8 mouse cellular contexts compared by ENCODE assay signal in the genomic region with DNA sequence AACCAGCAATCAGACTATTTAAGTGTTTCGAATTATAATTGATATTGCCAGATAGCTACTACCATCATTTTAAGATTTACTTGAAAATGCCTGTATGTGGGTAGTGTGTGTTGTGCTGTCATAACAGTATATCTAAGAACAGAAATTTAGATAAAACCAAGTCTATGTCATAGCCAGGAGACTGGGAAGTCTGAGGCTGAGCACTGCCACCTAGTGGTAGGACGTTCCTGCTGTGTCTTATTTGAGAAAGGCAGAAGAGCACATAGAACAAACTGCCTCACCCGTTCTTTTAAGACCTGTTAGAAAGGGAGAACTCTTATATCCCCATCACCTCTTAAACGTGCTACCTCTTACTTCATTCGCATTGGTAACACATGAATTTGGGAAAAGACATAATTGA.
DNase-seq lines count a peak whose midpoint lies in the region; ATAC-seq lines count a peak whose summit lies in the region.

No protein-coding gene starts in this region.

- no peak overlapping the region for H3K27ac ChIP-seq in limb, embryonic 11.5 days (replicated peaks; ENCODE audit: low read depth, low read length)
- H3K27ac ChIP-seq in midbrain, embryonic 15.5 days = no peak overlapping the region

- peak; percentile 48 to 53 for DNase-seq in urinary bladder, adult 18-20 months (ENCODE audit: low spot score in 2 of 2)
- DNase-seq in urinary bladder, adult 2 months (ENCODE audit: low spot score) = no peak
- DNase-seq in embryo, embryonic 10.5 days (ENCODE audit: low spot score) = peak; percentile 92
- DNase-seq in gastrocnemius, postnatal 4 days (ENCODE audit: low spot score in 2 of 2) = peak; percentile 53 to 81
- peak; percentile 53 to 83 for DNase-seq in kidney, adult 8-10 months
- peak; percentile 88 for DNase-seq in limb, embryonic 11.5 days (ENCODE audit: low spot score)
- peak; percentile 68 to 88 for DNase-seq in spleen, postnatal 10 days (ENCODE audit: low spot score in 2 of 2)

- H3K4me2 ChIP-seq in limb, embryonic 11.5 days (ENCODE audit: low read depth, severe bottlenecking) = no peak overlapping the region
- H3K4me2 ChIP-seq in midbrain, embryonic 15.5 days = no peak overlapping the region

- no peak for ATAC-seq in limb, embryonic 11.5 days (ENCODE audit: insufficient number of reproducible peaks, low FRiP score, low TSS enrichment, low read depth)
- ATAC-seq in midbrain, embryonic 15.5 days (replicated peaks) = peak; percentile 87

- no peaks in the 10 kb centered on the region for H3K27me3 ChIP-seq in limb, embryonic 11.5 days (ENCODE audit: control insufficient read depth, insufficient read depth, low read length)
- no peaks in the 10 kb centered on the region for H3K27me3 ChIP-seq in midbrain, embryonic 15.5 days (replicated peaks)

- H3K9me3 ChIP-seq in limb, embryonic 11.5 days (ENCODE audit: control insufficient read depth, low read length) = no peaks in the 10 kb centered on the region
- H3K9me3 ChIP-seq in midbrain, embryonic 15.5 days = no peaks in the 10 kb centered on the region

- no peak overlapping the region for H3K9ac ChIP-seq in limb, embryonic 11.5 days (ENCODE audit: low read length)
- no peak overlapping the region for H3K9ac ChIP-seq in midbrain, embryonic 15.5 days

- 18% methylated on average over 5 of the region's 5 CpGs for WGBS in limb, embryonic 11.5 days
- WGBS in midbrain, embryonic 15.5 days = 15% methylated on average over 5 of the region's 5 CpGs

- H3K4me3 ChIP-seq in limb, embryonic 11.5 days (ENCODE audit: low read depth, low read length) = no peak overlapping the region
- no peak overlapping the region for H3K4me3 ChIP-seq in midbrain, embryonic 15.5 days

- H3K4me1 ChIP-seq in limb, embryonic 11.5 days (ENCODE audit: control insufficient read depth, insufficient read depth, low read length) = peaks cover 9% of the 10 kb centered on the region
- 0 out of 2 replicates have a peak, but pooled peaks cover 3% of the 10 kb centered on the region for H3K4me1 ChIP-seq in midbrain, embryonic 15.5 days

- no peaks in the 10 kb centered on the region for H3K36me3 ChIP-seq in limb, embryonic 11.5 days (ENCODE audit: control insufficient read depth, insufficient read depth, low read length)
- no peaks in the 10 kb centered on the region for H3K36me3 ChIP-seq in midbrain, embryonic 15.5 days (replicated peaks)
